Mouse (Mus musculus) E14TG2a.4 (cell line): Measurements from ENCODE around the gene Pde1a.

Experiments used
- CTCF ChIP-seq: conservative IDR thresholded peaks from 2 replicates; pipeline ENCODE4 v1.5.1; 2014; ENCODE audit warnings: low read length
- NANOG ChIP-seq: IDR thresholded peaks from 2 replicates; pipeline ENCODE4 v1.6.1; 2014; ENCODE audit warnings: borderline replicate concordance, low read length, mixed read lengths
- POU5F1 ChIP-seq: IDR thresholded peaks from 2 replicates; pipeline ENCODE4 v1.6.1; 2014; ENCODE audit warnings: low read length, borderline replicate concordance

DNA sequence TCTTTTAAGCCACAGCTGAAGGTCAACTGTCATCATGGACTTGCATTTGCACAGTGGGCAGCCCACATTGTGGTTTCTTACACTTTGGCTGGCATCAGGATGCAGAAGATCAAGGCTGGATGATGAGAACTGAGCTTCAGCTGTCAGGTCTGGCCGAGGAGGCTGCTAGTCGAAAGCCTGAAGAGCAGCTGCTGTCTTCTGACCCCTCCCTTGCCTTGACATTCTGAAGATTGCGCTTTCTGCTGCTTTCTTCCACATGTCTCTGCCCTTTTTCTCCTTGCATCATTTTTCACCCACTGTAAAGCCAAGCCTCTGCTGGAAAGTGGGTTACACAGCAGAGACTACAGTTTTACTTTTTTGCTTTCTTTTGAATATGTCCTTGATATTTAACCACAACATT is 59.5 kb downstream of the Pde1a start:
- no peak for TF ChIP-seq CTCF
- no peak for TF ChIP-seq POU5F1
- TF ChIP-seq NANOG: no peak
